Mouse (Mus musculus) liver, embryonic 14.5 days (tissue): ENCODE results near the gene Zbtb8a. TPM values are rescaled to one million over a fixed set of nuclear protein-coding genes. Genes with fewer than 3 reads are reported as not detected.
"Not testable (repeated sequence)": the region's sequence is repeated elsewhere in the genome, so short reads cannot be mapped to it uniquely, and the experiment has no call there.

Experiments
- ATAC-seq: fragments of 200-750 bp; cut with Nextera tagmentation; 2 replicates; pipeline ENCODE4 v1.8.0; 2017; ENCODE audit warnings: moderate number of reproducible peaks, mild to moderate bottlenecking, moderate library complexity; ENCODE audit not compliant: insufficient read depth
- DNase-seq, 3 experiments: peaks; one replicate each; pipeline ENCODE4 v3.0.0-alpha.2; 2012 to 2013; ENCODE audit warnings: low read depth in 3 of 3, low spot score in 3 of 3
- H3K27ac ChIP-seq: fragments of 300-500 bp; sonication (generic); 2 replicates; pipeline ENCODE4 v1.5.1; 2014; ENCODE audit warnings: moderate library complexity, mild to moderate bottlenecking, control low read depth, inconsistent platforms
- H3K27me3 ChIP-seq: fragments of 300-500 bp; sonication (generic); 2 replicates; pipeline ENCODE4 v1.6.1; 2014; ENCODE audit warnings: mild to moderate bottlenecking, low read length, moderate library complexity; ENCODE audit not compliant: control insufficient read depth, insufficient read depth
- H3K36me3 ChIP-seq: fragments of 300-500 bp; sonication (generic); replicated peaks from 2 replicates; pipeline ENCODE4 v1.6.1; 2014; ENCODE audit warnings: low read depth; ENCODE audit not compliant: control insufficient read depth, insufficient read depth
- H3K4me1 ChIP-seq, 2 experiments: fragments of 200-500 bp in 1 of 2; fragments of 300-500 bp in 1 of 2; sonication (generic) in 1 of 2; replicated peaks; 2 replicates each; pipeline ENCODE4 v1.6.1; 2012 to 2014; ENCODE audit warnings: antibody characterized with exemption in 1 of 2, inconsistent platforms in 1 of 2, low read length in 1 of 2; ENCODE audit not compliant: control insufficient read depth in 2 of 2, insufficient read depth in 2 of 2
- H3K4me2 ChIP-seq: fragments of 300-500 bp; sonication (generic); 2 replicates; pipeline ENCODE4 v1.6.1; 2014; ENCODE audit warnings: low read depth, mild to moderate bottlenecking, control low read depth, moderate library complexity
- H3K4me3 ChIP-seq, 2 experiments: fragments of 200-500 bp in 1 of 2; fragments of 300-500 bp in 1 of 2; sonication (generic) in 1 of 2; 2 replicates each; pipeline ENCODE4 v1.5.1; 2012 to 2014; ENCODE audit warnings: low read depth in 2 of 2, low read length in 2 of 2, mild to moderate bottlenecking in 2 of 2, control low read depth in 1 of 2, inconsistent platforms in 1 of 2, moderate library complexity in 1 of 2; ENCODE audit not compliant: insufficient read depth in 1 of 2
- H3K9ac ChIP-seq: fragments of 300-500 bp; sonication (generic); replicated peaks from 2 replicates; pipeline ENCODE4 v1.6.1; 2014; ENCODE audit warnings: mild to moderate bottlenecking, control low read depth, moderate library complexity
- H3K9me3 ChIP-seq: fragments of 300-500 bp; sonication (generic); 2 replicates; pipeline ENCODE4 v1.6.1; 2016; ENCODE audit warnings: low read length, mixed read lengths; ENCODE audit not compliant: control insufficient read depth
- CTCF ChIP-seq: IDR thresholded peaks from 2 replicates; pipeline ENCODE4 v1.5.1; 2016; ENCODE audit warnings: antibody characterized with exemption, low read depth, control low read depth
- EP300 ChIP-seq: IDR thresholded peaks from 2 replicates; pipeline ENCODE4 v1.6.1; 2016; ENCODE audit warnings: antibody characterized with exemption, low read depth
- WGBS: fragments of 180-500 bp; shearing (Covaris S2); extraction: QIAGEN DNeasy Blood & Tissue Kit; methylation state at CpG from one replicate; pipeline ENCODE4 v1.1.7; 2014; ENCODE audit not compliant: insufficient replicate concordance; 5-methylcytosine and 5-hydroxymethylcytosine counted together
- polyA plus RNA-seq, 2 experiments: library from polyadenylated mRNA; depleted of rRNA in 1 of 2; stranded (reverse) in 1 of 2; unstranded in 1 of 2; fragments of >200 nt; fragmentation: Nextera tagmentation in 1 of 2; extraction: Ambion mirVana in 1 of 2; gene quantifications; 2 replicates each; pipeline versions ENCODE4 v1.2.1 to v1.2.3; 2012 to 2014

Zbtb8a gene
- polyA plus RNA-seq, 2 experiments, result 0.41 to 2.1 TPM

GRCm38 (mm10) chr4:129362771-129363170 is 15.1 kb downstream of the Zbtb8a start:
- DNase-seq, result no peak

GRCm38 (mm10) chr4:129362238-129362637 is 15.7 kb downstream of the Zbtb8a start:
- not testable (repeated sequence) for ATAC-seq, H3K27ac ChIP-seq
- WGBS, result 49% methylated on average over 3 of the region's 3 CpGs

More at GRCm38 (mm10) chr4:129362771-129363170, 15.1 kb downstream of the Zbtb8a start:
- H3K27ac ChIP-seq, result no peak overlapping the region
- no peak overlapping the region for H3K4me3 ChIP-seq
- H3K4me2 ChIP-seq, result no peak overlapping the region
- no peaks in the 10 kb centered on the region for H3K27me3 ChIP-seq
- WGBS, result 74% methylated on average over 5 of the region's 5 CpGs
- no peaks in the 10 kb centered on the region; a peak in 1 of 4 replicates for H3K4me1 ChIP-seq
- H3K9me3 ChIP-seq, result no peaks in the 10 kb centered on the region
- no peak for TF ChIP-seq EP300
- no peak overlapping the region for H3K9ac ChIP-seq
- H3K36me3 ChIP-seq, result no peaks in the 10 kb centered on the region
- no peak for ATAC-seq

GRCm38 (mm10) chr4:129357613-129358163 is 20.2 kb downstream of the Zbtb8a start:
- no peak overlapping the region for H3K27ac ChIP-seq

More at GRCm38 (mm10) chr4:129362238-129362637, 15.7 kb downstream of the Zbtb8a start:
- H3K9ac ChIP-seq, H3K4me2 ChIP-seq, H3K9me3 ChIP-seq, H3K4me1 ChIP-seq, H3K4me3 ChIP-seq, H3K27me3 ChIP-seq, H3K36me3 ChIP-seq, DNase-seq: not testable (repeated sequence)

GRCm38 (mm10) chr4:129354236-129354635 is 23.7 kb downstream of the Zbtb8a start:
- Histone ChIP-seq H3K27me3 (no peaks in the 10 kb centered on the region), H3K36me3 (no peaks in the 10 kb centered on the region), H3K4me2 (no peak overlapping the region), H3K9ac (no peak overlapping the region), H3K4me1 (no peaks in the 10 kb centered on the region), H3K9me3 (no peaks in the 10 kb centered on the region), H3K4me3 (no peak overlapping the region), H3K27ac (no peak overlapping the region)
- DNase-seq (no peak), ATAC-seq (no peak)
- TF ChIP-seq EP300, result no peak
- WGBS, result 64% methylated on average over 15 of the region's 15 CpGs

More at GRCm38 (mm10) chr4:129357613-129358163, 20.2 kb downstream of the Zbtb8a start:
- no peak overlapping the region for H3K9ac ChIP-seq
- no peak overlapping the region for H3K4me2 ChIP-seq
- TF ChIP-seq CTCF, result no peak
- no peak for TF ChIP-seq EP300
- no peaks in the 10 kb centered on the region for H3K9me3 ChIP-seq
- no peaks in the 10 kb centered on the region; a peak in 1 of 4 replicates for H3K4me1 ChIP-seq
- no peak overlapping the region for H3K4me3 ChIP-seq
- H3K36me3 ChIP-seq, result no peaks in the 10 kb centered on the region
- DNase-seq (no peak), ATAC-seq (no peak)
- H3K27me3 ChIP-seq, result no peaks in the 10 kb centered on the region
- WGBS, result 82% methylated on average over 15 of the region's 15 CpGs

GRCm38 (mm10) chr4:129353176-129353575 is 24.7 kb downstream of the Zbtb8a start:
- no peak overlapping the region for H3K4me3 ChIP-seq
- no peaks in the 10 kb centered on the region for H3K4me1 ChIP-seq
- H3K9me3 ChIP-seq, result no peaks in the 10 kb centered on the region
- no peaks in the 10 kb centered on the region for H3K36me3 ChIP-seq
- TF ChIP-seq CTCF (no peak), EP300 (no peak)
- ATAC-seq (no peak), DNase-seq (no peak)
- H3K4me2 ChIP-seq, result no peak overlapping the region
- no peak overlapping the region for H3K27ac ChIP-seq
- 79% methylated on average over 12 of the region's 12 CpGs for WGBS
- H3K27me3 ChIP-seq, result no peaks in the 10 kb centered on the region
- H3K9ac ChIP-seq, result no peak overlapping the region
